Mouse (Mus musculus) Muller cell, postnatal 12 days (primary cell): ENCODE measurements at regions not wholly inside any gene's neighbourhood (a gene's known extent, or its start where the extent isn't known, plus 50 kb on each side); places are given as distances from the start of the nearest gene placed in this dataset.

Source experiments
- DNase-seq: peaks from one replicate; pipeline ENCODE4 v3.0.0-alpha.2; 2015; ENCODE audit errors: inconsistent ontology term

GRCm38 (mm10) chr13:80502927-80503326 lies 380.3 kb upstream of the Arrdc3 start:
- no peak for DNase-seq

GRCm38 (mm10) chr13:80514171-80514981 lies 368.8 kb upstream of the Arrdc3 start:
- peak; percentile 7 for DNase-seq

- no peak for DNase-seq
These were observed 368.3 kb upstream of the Arrdc3 start for GRCm38 (mm10) chr13:80514982-80515253.

GRCm38 (mm10) chr13:80518836-80519235 lies 364.3 kb upstream of the Arrdc3 start:
- DNase-seq, result no peak

GRCm38 (mm10) chr13:80519792-80520191 lies 363.4 kb upstream of the Arrdc3 start:
- DNase-seq, result peak; percentile 6

GRCm38 (mm10) chr13:80535755-80536350 lies 347.3 kb upstream of the Arrdc3 start:
- DNase-seq, result no peak

GRCm38 (mm10) chr13:80544951-80545350 lies 338.2 kb upstream of the Arrdc3 start:
- no peak for DNase-seq

GRCm38 (mm10) chr13:80557156-80557555 lies 326.0 kb upstream of the Arrdc3 start:
- peak; percentile 91 for DNase-seq
